Mouse (Mus musculus) neural tube, embryonic 12.5 days (tissue): ENCODE data around the gene Samd4. TPM values are rescaled to one million over a fixed set of nuclear protein-coding genes. Genes with fewer than 3 reads are reported as not detected.
A peak's percentile ranks its signal among the peaks of the same experiment; 100 is the strongest.

Experiments
- ATAC-seq: fragments of 200-750 bp; cut with Nextera tagmentation; 2 replicates; pipeline ENCODE4 v1.8.0; 2017; ENCODE audit warnings: low read depth, mild to moderate bottlenecking, moderate TSS enrichment, moderate library complexity; ENCODE audit not compliant: low FRiP score
- H3K27ac ChIP-seq: fragments of 300-500 bp; sonication (generic); 2 replicates; pipeline ENCODE4 v1.5.1; 2016
- H3K27me3 ChIP-seq: fragments of 300-500 bp; sonication (generic); replicated peaks from 2 replicates; pipeline ENCODE4 v1.6.1; 2016; ENCODE audit warnings: mild to moderate bottlenecking
- H3K36me3 ChIP-seq: fragments of 300-500 bp; sonication (generic); 2 replicates; pipeline ENCODE4 v1.6.1; 2016; ENCODE audit warnings: mild to moderate bottlenecking
- H3K4me1 ChIP-seq: fragments of 300-500 bp; sonication (generic); 2 replicates; pipeline ENCODE4 v1.6.1; 2016
- H3K4me2 ChIP-seq: fragments of 300-500 bp; sonication (generic); replicated peaks from 2 replicates; pipeline ENCODE4 v1.6.1; 2016; ENCODE audit warnings: mild to moderate bottlenecking
- H3K4me3 ChIP-seq: fragments of 300-500 bp; sonication (generic); 2 replicates; pipeline ENCODE4 v1.5.1; 2016
- H3K9ac ChIP-seq: fragments of 300-500 bp; sonication (generic); 2 replicates; pipeline ENCODE4 v1.6.1; 2016; ENCODE audit warnings: mild to moderate bottlenecking
- H3K9me3 ChIP-seq: fragments of 300-500 bp; sonication (generic); 2 replicates; pipeline ENCODE4 v1.6.1; 2016; ENCODE audit warnings: mild to moderate bottlenecking
- WGBS: fragments of 180-500 bp; shearing (Covaris S2); methylation state at CpG from one replicate; pipeline ENCODE4 v1.1.7; 2016; 5-methylcytosine and 5-hydroxymethylcytosine counted together
- polyA plus RNA-seq: library from polyadenylated mRNA; unstranded; fragments of >200 nt; fragmentation: Nextera tagmentation; extraction: Ambion mirVana; gene quantifications from 2 replicates; pipeline ENCODE4 v1.2.1, GENCODE M21; 2016

Samd4 gene
- polyA plus RNA-seq, 1 experiment from 2014 or later, result 3.9 TPM

GRCm38 (mm10) chr14:46883871-46884441, 1.3 kb downstream of the Samd4 start:
- peak overlapping the region; percentile 70 for H3K9ac ChIP-seq
- ATAC-seq, result 0 out of 2 replicates have a peak, but pooled peaks have one; percentile 2
- 0 out of 2 replicates have a peak overlapping the region, but pooled peaks have one; percentile 26 for H3K27ac ChIP-seq
- WGBS, result 1% methylated on average over 29 of the region's 29 CpGs
- H3K4me3 ChIP-seq, result peak overlapping the region; percentile 55
- no peaks in the 10 kb centered on the region for H3K9me3 ChIP-seq
- H3K27me3 ChIP-seq, result peaks cover 7% of the 10 kb centered on the region
- H3K36me3 ChIP-seq, result no peaks in the 10 kb centered on the region
- H3K4me2 ChIP-seq, result peak overlapping the region; percentile 97
- H3K4me1 ChIP-seq, result peaks cover 23% of the 10 kb centered on the region; the same call in 1 of the 2 replicates

- 0 out of 2 replicates have a peak overlapping the region, but pooled peaks have one; percentile 42 for H3K27ac ChIP-seq
- H3K4me1 ChIP-seq, result peaks cover 23% of the 10 kb centered on the region; the same call in 1 of the 2 replicates
- peak overlapping the region; percentile 97 for H3K4me2 ChIP-seq
- WGBS, result under 1% methylated on average over 52 of the region's 52 CpGs
- peak overlapping the region; percentile 70 for H3K9ac ChIP-seq
- peak; percentile 54 for ATAC-seq
- no peaks in the 10 kb centered on the region for H3K9me3 ChIP-seq
- no peaks in the 10 kb centered on the region; the same call in 1 of the 2 replicates for H3K36me3 ChIP-seq
- peak overlapping the region; percentile 55 for H3K4me3 ChIP-seq
- peaks cover 7% of the 10 kb centered on the region for H3K27me3 ChIP-seq
Measured at GRCm38 (mm10) chr14:46884701-46885428, 2.2 kb downstream of the Samd4 start.

GRCm38 (mm10) chr14:46885429-46885755, 2.7 kb downstream of the Samd4 start:
- Histone ChIP-seq H3K4me2 (peak overlapping the region; percentile 97), H3K36me3 (no peaks in the 10 kb centered on the region; the same call in 1 of the 2 replicates), H3K9ac (peak overlapping the region; percentile 70; the same call in 1 of the 2 replicates), H3K27me3 (peaks cover 7% of the 10 kb centered on the region), H3K4me3 (peak overlapping the region; percentile 55), H3K4me1 (peaks cover 23% of the 10 kb centered on the region; the same call in 1 of the 2 replicates), H3K9me3 (no peaks in the 10 kb centered on the region), H3K27ac (no peak overlapping the region)
- 3% methylated on average over 7 of the region's 7 CpGs for WGBS
- peak; percentile 4; the same call in 1 of the 2 replicates for ATAC-seq

- WGBS, result 29% methylated on average over 5 of the region's 5 CpGs
- H3K27me3 ChIP-seq, result peaks cover 7% of the 10 kb centered on the region
- H3K36me3 ChIP-seq, result no peaks in the 10 kb centered on the region; the same call in 1 of the 2 replicates
- H3K4me2 ChIP-seq, result peak overlapping the region; percentile 97
- no peak for ATAC-seq
- no peak overlapping the region for H3K9ac ChIP-seq
- no peak overlapping the region for H3K27ac ChIP-seq
- peaks cover 23% of the 10 kb centered on the region; the same call in 1 of the 2 replicates for H3K4me1 ChIP-seq
- peak overlapping the region; percentile 55 for H3K4me3 ChIP-seq
- H3K9me3 ChIP-seq, result no peaks in the 10 kb centered on the region
Measured at GRCm38 (mm10) chr14:46885891-46886301, 3.2 kb downstream of the Samd4 start.

- Histone ChIP-seq H3K36me3 (no peaks in the 10 kb centered on the region; the same call in 1 of the 2 replicates), H3K27me3 (no peaks in the 10 kb centered on the region), H3K9me3 (no peaks in the 10 kb centered on the region), H3K4me3 (no peak overlapping the region), H3K9ac (no peak overlapping the region), H3K4me1 (peaks cover 9% of the 10 kb centered on the region; the same call in 1 of the 2 replicates), H3K27ac (no peak overlapping the region), H3K4me2 (no peak overlapping the region)
- 91% methylated on average over 4 of the region's 4 CpGs for whole genome bisulfite sequencing
- ATAC-seq, result no peak
Measured at GRCm38 (mm10) chr14:46889096-46889495, 6.4 kb downstream of the Samd4 start.

GRCm38 (mm10) chr14:46893961-46894360, 11.3 kb downstream of the Samd4 start:
- Histone ChIP-seq H3K36me3 (no peaks in the 10 kb centered on the region; the same call in 1 of the 2 replicates), H3K27me3 (no peaks in the 10 kb centered on the region), H3K4me2 (no peak overlapping the region), H3K9me3 (no peaks in the 10 kb centered on the region), H3K27ac (no peak overlapping the region), H3K4me3 (no peak overlapping the region), H3K4me1 (no peaks in the 10 kb centered on the region), H3K9ac (no peak overlapping the region)
- ATAC-seq, result no peak
- 92% methylated on average over 10 of the region's 10 CpGs for WGBS

GRCm38 (mm10) chr14:46897953-46898352, 15.3 kb downstream of the Samd4 start:
- Histone ChIP-seq H3K27ac (no peak overlapping the region), H3K27me3 (no peaks in the 10 kb centered on the region), H3K4me3 (no peak overlapping the region), H3K36me3 (no peaks in the 10 kb centered on the region; the same call in 1 of the 2 replicates), H3K9me3 (no peaks in the 10 kb centered on the region), H3K4me1 (no peaks in the 10 kb centered on the region), H3K4me2 (no peak overlapping the region), H3K9ac (no peak overlapping the region)
- no peak for ATAC-seq
- WGBS, result 86% methylated on average over 5 of the region's 5 CpGs

- Histone ChIP-seq H3K4me3 (no peak overlapping the region), H3K27me3 (no peaks in the 10 kb centered on the region), H3K27ac (no peak overlapping the region), H3K4me2 (no peak overlapping the region), H3K9ac (no peak overlapping the region), H3K36me3 (no peaks in the 10 kb centered on the region; the same call in 1 of the 2 replicates), H3K9me3 (no peaks in the 10 kb centered on the region), H3K4me1 (no peaks in the 10 kb centered on the region)
- no peak for ATAC-seq
- WGBS, result 51% methylated on average over 3 of the region's 3 CpGs
Measured at GRCm38 (mm10) chr14:46898626-46899025, 16.0 kb downstream of the Samd4 start.

- H3K27ac ChIP-seq, result no peak overlapping the region
- no peak overlapping the region for H3K4me3 ChIP-seq
- no peak for ATAC-seq
- H3K4me1 ChIP-seq, result no peaks in the 10 kb centered on the region
- H3K9me3 ChIP-seq, result no peaks in the 10 kb centered on the region
- no peaks in the 10 kb centered on the region for H3K36me3 ChIP-seq
- WGBS, result 93% methylated on average over 9 of the region's 9 CpGs
- H3K4me2 ChIP-seq, result no peak overlapping the region
- no peaks in the 10 kb centered on the region for H3K27me3 ChIP-seq
- H3K9ac ChIP-seq, result no peak overlapping the region
Measured at GRCm38 (mm10) chr14:46902498-46903087, 19.9 kb downstream of the Samd4 start.

GRCm38 (mm10) chr14:46904276-46904675, 21.6 kb downstream of the Samd4 start:
- Histone ChIP-seq H3K4me3 (no peak overlapping the region), H3K4me1 (no peaks in the 10 kb centered on the region), H3K4me2 (no peak overlapping the region), H3K9me3 (no peaks in the 10 kb centered on the region), H3K27ac (no peak overlapping the region), H3K9ac (no peak overlapping the region), H3K27me3 (no peaks in the 10 kb centered on the region), H3K36me3 (no peaks in the 10 kb centered on the region)
- WGBS, result 95% methylated on average over 4 of the region's 4 CpGs
- no peak for ATAC-seq

GRCm38 (mm10) chr14:46908858-46909257, 26.2 kb downstream of the Samd4 start:
- no peak for ATAC-seq
- H3K4me2 ChIP-seq, result no peak overlapping the region
- no peak overlapping the region for H3K4me3 ChIP-seq
- no peak overlapping the region for H3K27ac ChIP-seq
- no peak overlapping the region for H3K9ac ChIP-seq
- H3K4me1 ChIP-seq, result no peaks in the 10 kb centered on the region
- no peaks in the 10 kb centered on the region for H3K36me3 ChIP-seq
- no peaks in the 10 kb centered on the region for H3K9me3 ChIP-seq
- no peaks in the 10 kb centered on the region for H3K27me3 ChIP-seq
- 83% methylated on average over 8 of the region's 8 CpGs for WGBS

GRCm38 (mm10) chr14:46912496-46912895, 29.8 kb downstream of the Samd4 start:
- H3K36me3 ChIP-seq, result no peaks in the 10 kb centered on the region
- WGBS, result 89% methylated on average over 7 of the region's 7 CpGs
- no peaks in the 10 kb centered on the region for H3K4me1 ChIP-seq
- H3K27me3 ChIP-seq, result no peaks in the 10 kb centered on the region
- H3K4me2 ChIP-seq, result no peak overlapping the region
- no peak for ATAC-seq
- H3K27ac ChIP-seq, result no peak overlapping the region
- no peak overlapping the region for H3K4me3 ChIP-seq
- H3K9me3 ChIP-seq, result no peaks in the 10 kb centered on the region
- H3K9ac ChIP-seq, result no peak overlapping the region
